Mouse (Mus musculus): Measurements from ENCODE around the gene Cebpb. TPM values are rescaled to one million over a fixed set of nuclear protein-coding genes. Genes with fewer than 3 reads are reported as not detected.

The Cebpb gene
- total RNA-seq, 4 experiments from 2014 or later = 21.3 to 37.2 (median 25.6) TPM

- DNase-seq (ENCODE audit: low spot score in 2 of 2) = no peak
These were observed 22.6 kb upstream of the Cebpb start for GRCm38 (mm10) chr2:167665972-167666713.

GRCm38 (mm10) chr2:167668426-167668825, 20.3 kb upstream of the Cebpb start:
- no peak for DNase-seq (ENCODE audit: low spot score in 2 of 2)

GRCm38 (mm10) chr2:167669398-167669797, 19.3 kb upstream of the Cebpb start:
- DNase-seq (ENCODE audit: low spot score in 2 of 2) = no peak

DNA sequence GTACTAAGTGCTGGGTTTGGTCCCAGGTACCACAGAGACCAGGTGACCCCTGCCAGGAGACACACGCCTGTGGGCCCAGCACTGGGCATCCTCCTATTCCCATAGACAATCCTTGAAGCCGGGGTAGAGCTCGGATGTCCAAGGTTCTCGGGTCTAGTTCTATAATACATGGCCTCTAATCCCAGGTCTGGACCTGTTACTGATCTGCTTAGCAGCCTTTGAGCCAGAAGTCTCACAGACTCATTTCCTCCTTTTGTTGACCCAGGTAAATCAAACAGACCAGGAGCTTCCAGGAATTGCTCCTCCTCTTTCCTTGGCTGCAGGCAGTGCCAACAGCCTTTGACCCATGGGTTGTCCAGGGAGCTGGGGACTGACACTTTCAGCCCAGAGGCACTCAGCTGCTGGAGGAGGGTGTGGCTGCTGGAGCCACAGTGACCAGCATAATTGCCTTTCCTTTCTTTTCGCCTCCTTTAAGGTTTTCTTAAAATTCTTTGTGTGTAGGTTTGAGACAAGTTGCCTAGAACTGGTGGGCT, 17.5 kb upstream of the Cebpb start:
- no peak for DNase-seq (ENCODE audit: low spot score in 2 of 2)

GRCm38 (mm10) chr2:167672212-167672685, 16.5 kb upstream of the Cebpb start:
- DNase-seq (ENCODE audit: low spot score in 2 of 2) = no peak

- DNase-seq (ENCODE audit: low spot score in 2 of 2) = no peak
These were observed 13.4 kb upstream of the Cebpb start for GRCm38 (mm10) chr2:167675120-167675909.

DNA sequence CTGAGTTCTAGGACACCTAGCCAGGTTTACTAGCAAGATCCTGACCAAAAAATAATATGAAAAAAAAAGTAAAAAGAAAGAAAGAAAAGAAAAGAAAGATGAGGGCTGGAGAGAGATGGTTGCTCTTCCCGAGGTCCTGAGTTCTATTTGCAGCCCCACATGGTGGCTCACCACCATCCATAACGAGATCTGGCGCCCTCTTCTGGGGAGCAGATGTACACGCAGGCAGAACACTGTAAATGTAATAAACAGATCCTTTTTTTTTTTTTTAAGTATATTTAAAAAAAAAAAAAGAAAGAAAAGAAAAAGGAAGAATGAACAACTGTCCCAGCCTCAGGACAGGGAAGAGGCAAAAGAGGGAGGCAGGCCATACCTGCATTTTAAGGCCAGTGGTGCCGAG, 10.1 kb upstream of the Cebpb start:
- DNase-seq (ENCODE audit: low spot score in 2 of 2) = no peak

DNA sequence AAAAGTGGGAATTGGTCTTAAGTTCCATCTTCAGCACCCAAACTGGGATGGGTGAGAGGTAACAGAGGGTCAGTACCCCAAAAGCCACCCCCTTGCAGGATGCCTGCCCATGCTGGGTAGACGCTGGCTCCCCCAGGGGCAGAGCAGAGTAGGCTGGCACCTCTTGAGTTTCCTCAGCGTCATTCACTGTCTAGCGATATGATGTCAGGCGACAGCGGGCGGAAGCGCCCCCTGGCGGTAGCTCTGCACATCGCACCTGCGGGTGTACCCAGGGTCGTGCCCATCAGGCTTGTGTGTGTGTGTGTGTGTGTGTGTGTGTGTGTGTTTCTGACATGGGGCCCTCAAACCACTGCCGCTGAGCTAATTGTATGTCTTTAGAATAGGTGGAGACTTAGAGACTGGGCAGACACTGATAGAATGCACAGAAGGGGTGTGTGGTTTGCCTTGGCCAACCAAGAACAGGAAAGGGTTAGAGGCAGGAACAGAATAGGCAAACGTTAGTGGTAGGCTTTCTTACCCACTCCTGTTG, 8.7 kb upstream of the Cebpb start:
- peak; percentile 66 to 80 for DNase-seq (ENCODE audit: low spot score in 2 of 2)

DNA sequence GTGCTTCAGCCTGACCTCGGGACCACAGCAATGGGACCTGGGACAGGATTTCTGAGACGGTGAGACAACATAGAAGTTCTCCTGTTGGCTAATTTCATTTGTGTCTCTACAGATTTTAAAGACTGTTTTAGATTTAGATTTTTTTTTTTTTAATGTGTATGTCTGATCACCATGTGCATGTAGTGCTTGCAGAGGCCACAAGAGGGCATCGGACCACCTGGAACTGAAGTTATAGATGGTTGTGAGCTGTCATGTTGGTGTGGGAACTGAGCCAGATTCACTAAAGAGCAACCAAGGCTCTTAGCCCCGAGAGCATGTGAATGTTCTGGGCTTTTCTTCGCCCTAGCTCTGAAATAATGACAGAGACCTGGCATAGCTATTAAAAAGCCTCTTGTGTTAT, 8.1 kb upstream of the Cebpb start:
- no peak for DNase-seq (ENCODE audit: low spot score in 2 of 2)

DNA sequence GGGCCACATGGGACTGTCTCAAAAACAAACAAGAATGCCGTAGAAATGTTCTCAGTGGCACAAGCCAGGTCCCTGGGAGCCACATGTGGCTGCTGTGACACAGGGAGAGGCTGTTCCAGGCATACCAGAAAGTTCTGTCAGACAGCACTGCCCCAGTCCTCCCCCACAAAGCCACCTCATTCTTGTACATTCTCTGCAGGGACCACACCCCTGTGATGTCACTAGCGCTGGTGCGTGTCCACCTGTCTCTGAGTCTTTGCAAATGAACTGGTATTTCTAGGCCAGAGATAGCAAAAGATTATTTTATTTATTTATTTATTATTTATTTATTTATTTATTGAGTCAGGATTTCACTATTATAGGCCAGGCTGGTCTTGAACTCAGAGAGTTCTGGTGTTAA, 5.0 kb upstream of the Cebpb start:
- DNase-seq (ENCODE audit: low spot score in 2 of 2) = no peak

GRCm38 (mm10) chr2:167685137-167685536, 3.6 kb upstream of the Cebpb start:
- DNase-seq (ENCODE audit: low spot score in 2 of 2) = peak; percentile 91 to 99

DNA sequence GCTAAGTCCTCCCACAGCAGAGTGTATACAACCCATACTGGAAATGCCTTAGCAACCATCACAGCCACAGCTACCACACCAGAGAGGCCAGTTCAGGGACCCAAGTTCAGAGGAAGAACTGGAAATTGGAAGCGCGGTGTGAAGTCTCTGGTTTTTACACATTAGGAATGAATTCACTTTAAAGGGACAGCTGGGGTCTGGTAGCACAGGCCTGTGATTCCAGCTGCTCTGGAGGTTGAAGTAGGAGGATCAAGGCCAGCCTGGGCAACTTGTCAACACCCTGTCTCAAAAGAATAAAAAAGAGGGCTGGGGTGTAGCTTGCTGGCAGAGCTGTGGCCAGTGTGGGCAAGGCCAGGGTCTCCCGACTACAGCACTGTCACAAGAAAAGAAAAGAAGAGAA, 2.9 kb upstream of the Cebpb start:
- DNase-seq (ENCODE audit: low spot score in 2 of 2) = no peak

- no peak for DNase-seq (ENCODE audit: low spot score in 2 of 2)
These were observed 2.1 kb upstream of the Cebpb start for GRCm38 (mm10) chr2:167686382-167687249.

- no peak for DNase-seq (ENCODE audit: low spot score in 2 of 2)
These were observed 1.5 kb upstream of the Cebpb start for GRCm38 (mm10) chr2:167687250-167687586.

GRCm38 (mm10) chr2:167687651-167688101, 1.0 kb upstream of the Cebpb start:
- no peak for DNase-seq (ENCODE audit: low spot score in 2 of 2)

- no peak for DNase-seq (ENCODE audit: low spot score in 2 of 2)
These were observed 603 bp upstream of the Cebpb start for GRCm38 (mm10) chr2:167688126-167688497.

- peak; percentile 54 for DNase-seq (ENCODE audit: low spot score in 2 of 2)
These were observed 945 bp downstream of the Cebpb start, which contains the start of gene Tmem189 for GRCm38 (mm10) chr2:167689501-167690218. Tmem189 (minus strand) TSS chr2:167689822.

DNA sequence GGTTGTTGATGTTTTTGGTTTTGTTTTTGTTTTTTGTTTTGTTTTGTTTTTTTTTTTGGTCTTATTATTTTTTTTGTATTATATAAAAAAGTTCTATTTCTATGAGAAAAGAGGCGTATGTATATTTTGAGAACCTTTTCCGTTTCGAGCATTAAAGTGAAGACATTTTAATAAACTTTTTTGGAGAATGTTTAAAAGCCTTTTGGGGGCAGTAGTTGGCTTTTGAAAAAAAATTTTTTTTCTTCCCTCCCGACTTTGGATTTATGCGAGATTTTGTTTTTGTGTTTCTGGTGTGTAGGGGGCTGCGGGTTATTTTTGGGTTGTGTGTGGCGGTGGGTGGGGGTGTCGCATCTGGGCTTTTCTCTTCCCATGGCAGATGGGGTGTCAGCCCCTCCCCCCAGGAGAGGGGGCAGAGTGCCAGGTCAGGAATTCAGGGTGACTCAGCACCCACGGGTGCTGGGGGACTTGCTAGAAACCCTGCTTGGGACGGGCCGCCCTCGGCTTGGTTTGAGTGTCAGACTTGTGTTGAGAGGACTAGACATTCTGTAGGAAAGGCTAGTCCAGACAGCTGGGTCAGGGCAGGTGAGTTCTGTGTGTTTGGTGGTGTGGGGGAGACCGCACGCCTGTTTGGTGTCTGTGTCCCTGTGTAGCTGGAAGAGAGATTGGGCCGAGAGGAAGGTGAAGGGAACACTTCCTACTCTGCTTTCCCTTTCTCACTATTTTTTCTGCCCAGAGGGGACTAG, 1.7 kb downstream of the Cebpb start:
- peak; percentile 66 to 68 for DNase-seq (ENCODE audit: low spot score in 2 of 2)

GRCm38 (mm10) chr2:167690962-167691311, 2.2 kb downstream of the Cebpb start:
- DNase-seq (ENCODE audit: low spot score in 2 of 2) = peak in 1 of 2 experiments; percentile 46

DNA sequence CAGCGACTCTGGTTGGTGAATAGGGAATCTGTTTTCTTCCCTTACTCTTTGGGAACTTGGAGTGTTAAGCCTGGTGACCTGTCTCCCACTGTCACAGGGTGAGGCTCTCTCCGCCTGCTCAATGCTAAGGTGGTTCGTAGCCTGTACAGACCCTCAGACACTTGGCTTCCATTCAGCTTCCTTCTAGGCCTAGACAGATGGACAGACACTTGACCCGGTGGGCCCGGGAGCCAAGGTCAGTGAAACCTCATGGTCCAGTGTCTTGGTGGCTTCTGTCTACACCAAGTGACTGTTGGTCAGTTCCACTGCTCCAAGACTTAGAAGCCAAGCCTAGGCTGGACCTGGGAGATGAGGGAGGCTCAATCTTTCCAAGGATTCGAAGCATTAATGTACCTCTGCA, 2.7 kb downstream of the Cebpb start:
- DNase-seq (ENCODE audit: low spot score in 2 of 2) = no peak
